Mouse (Mus musculus) midbrain, embryonic 12.5 days (tissue): ENCODE results near the gene Hsbp1. TPM values are rescaled to one million over a fixed set of nuclear protein-coding genes. Genes with fewer than 3 reads are reported as not detected.
"Not testable (repeated sequence)": the region's sequence is repeated elsewhere in the genome, so short reads cannot be mapped to it uniquely, and the experiment has no call there.

Experiments used
- ATAC-seq: fragments of 200-750 bp; cut with Nextera tagmentation; 2 replicates; pipeline ENCODE4 v1.8.0; 2017; ENCODE audit warnings: low read depth, moderate TSS enrichment, moderate library complexity; ENCODE audit not compliant: low FRiP score
- H3K27ac ChIP-seq: fragments of 300-500 bp; sonication (generic); replicated peaks from 2 replicates; pipeline ENCODE4 v1.5.1; 2016; ENCODE audit warnings: mild to moderate bottlenecking
- H3K27me3 ChIP-seq: fragments of 300-500 bp; sonication (generic); 2 replicates; pipeline ENCODE4 v1.6.1; 2016; ENCODE audit warnings: mild to moderate bottlenecking
- H3K36me3 ChIP-seq: fragments of 300-500 bp; sonication (generic); 2 replicates; pipeline ENCODE4 v1.6.1; 2016
- H3K4me1 ChIP-seq: fragments of 300-500 bp; sonication (generic); 2 replicates; pipeline ENCODE4 v1.6.1; 2016
- H3K4me2 ChIP-seq: fragments of 300-500 bp; sonication (generic); replicated peaks from 2 replicates; pipeline ENCODE4 v1.6.1; 2016; ENCODE audit warnings: mild to moderate bottlenecking, moderate library complexity
- H3K4me3 ChIP-seq: fragments of 300-500 bp; sonication (generic); 2 replicates; pipeline ENCODE4 v1.5.1; 2016; ENCODE audit warnings: mild to moderate bottlenecking
- H3K9ac ChIP-seq: fragments of 300-500 bp; sonication (generic); replicated peaks from 2 replicates; pipeline ENCODE4 v1.6.1; 2016; ENCODE audit warnings: mild to moderate bottlenecking, moderate library complexity
- H3K9me3 ChIP-seq: fragments of 300-500 bp; sonication (generic); 2 replicates; pipeline ENCODE4 v1.6.1; 2016; ENCODE audit warnings: mild to moderate bottlenecking
- WGBS: fragments of 180-500 bp; shearing (Covaris S2); methylation state at CpG from one replicate; pipeline ENCODE4 v1.1.7; 2016; 5-methylcytosine and 5-hydroxymethylcytosine counted together
- polyA plus RNA-seq: library from polyadenylated mRNA; unstranded; fragments of >200 nt; fragmentation: Nextera tagmentation; extraction: Ambion mirVana; gene quantifications from 2 replicates; pipeline ENCODE4 v1.2.1, GENCODE M21; 2016

Gene Hsbp1
- polyA plus RNA-seq, 1 experiment from 2014 or later, result 391 TPM

DNA sequence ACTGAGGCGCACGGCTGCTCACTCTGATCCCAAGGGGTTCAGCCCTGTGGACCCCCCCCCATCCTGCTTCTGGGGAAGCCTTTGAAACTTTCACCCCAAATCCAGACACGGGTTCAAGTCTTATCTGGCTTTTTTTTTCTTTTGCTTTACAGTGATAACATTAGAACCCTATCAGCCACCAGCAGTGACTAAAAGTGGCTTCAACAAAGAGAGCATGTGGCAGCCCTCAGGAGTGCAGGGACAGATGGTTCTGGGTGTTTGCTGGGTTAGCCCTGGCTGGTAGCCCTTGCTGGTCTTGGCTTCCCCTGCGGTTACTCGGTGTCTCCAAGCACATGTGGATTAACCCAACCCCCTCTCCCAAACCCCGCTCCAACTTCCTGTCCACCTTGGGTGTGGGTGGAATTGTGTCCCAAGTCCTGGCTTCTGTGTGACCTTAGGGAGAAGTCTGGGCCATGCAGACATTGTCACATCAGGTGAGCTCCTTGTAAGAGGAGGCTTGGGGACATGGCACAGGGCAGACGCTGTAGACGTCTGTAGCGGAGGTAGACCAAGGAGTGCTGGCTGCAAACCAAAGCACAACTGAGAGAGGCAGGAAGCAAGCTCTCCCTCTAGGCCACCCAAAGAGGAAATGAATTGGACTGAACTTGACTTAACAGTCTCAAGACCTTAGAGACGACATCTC, 8.8 kb downstream of the Hsbp1 start:
- H3K27ac ChIP-seq, result no peak overlapping the region
- no peak overlapping the region for H3K9ac ChIP-seq
- no peaks in the 10 kb centered on the region for H3K27me3 ChIP-seq
- no peaks in the 10 kb centered on the region for H3K4me1 ChIP-seq
- H3K36me3 ChIP-seq, result peaks cover 26% of the 10 kb centered on the region
- no peak overlapping the region for H3K4me3 ChIP-seq
- no peak for ATAC-seq
- WGBS, result 85% methylated on average over 10 of the region's 10 CpGs
- no peak overlapping the region for H3K4me2 ChIP-seq
- H3K9me3 ChIP-seq, result no peaks in the 10 kb centered on the region

DNA sequence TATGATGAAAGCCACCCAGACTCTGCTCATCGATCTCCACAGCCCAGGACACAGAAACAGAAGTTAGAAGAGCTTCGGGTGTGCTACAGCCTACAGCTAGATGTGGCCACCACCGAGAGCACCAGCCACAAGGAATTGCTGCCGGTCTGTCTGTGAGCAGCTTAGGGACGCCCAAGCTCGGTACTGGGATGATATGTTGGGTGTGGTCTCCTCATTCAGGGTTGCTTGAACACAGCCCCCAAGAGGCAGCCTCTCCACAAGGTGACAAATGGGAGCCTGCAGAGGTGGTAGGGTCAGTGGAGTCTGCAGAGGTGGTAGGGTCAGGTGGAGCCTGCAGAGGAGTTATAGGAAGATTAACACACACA, 9.4 kb downstream of the Hsbp1 start:
- no peaks in the 10 kb centered on the region for H3K27me3 ChIP-seq
- H3K4me3 ChIP-seq, result no peak overlapping the region
- no peaks in the 10 kb centered on the region for H3K4me1 ChIP-seq
- 88% methylated on average over 6 of the region's 6 CpGs for WGBS
- no peak overlapping the region for H3K4me2 ChIP-seq
- ATAC-seq, result no peak
- H3K9ac ChIP-seq, result no peak overlapping the region
- no peak overlapping the region for H3K27ac ChIP-seq
- H3K36me3 ChIP-seq, result peaks cover 20% of the 10 kb centered on the region
- H3K9me3 ChIP-seq, result no peaks in the 10 kb centered on the region

DNA sequence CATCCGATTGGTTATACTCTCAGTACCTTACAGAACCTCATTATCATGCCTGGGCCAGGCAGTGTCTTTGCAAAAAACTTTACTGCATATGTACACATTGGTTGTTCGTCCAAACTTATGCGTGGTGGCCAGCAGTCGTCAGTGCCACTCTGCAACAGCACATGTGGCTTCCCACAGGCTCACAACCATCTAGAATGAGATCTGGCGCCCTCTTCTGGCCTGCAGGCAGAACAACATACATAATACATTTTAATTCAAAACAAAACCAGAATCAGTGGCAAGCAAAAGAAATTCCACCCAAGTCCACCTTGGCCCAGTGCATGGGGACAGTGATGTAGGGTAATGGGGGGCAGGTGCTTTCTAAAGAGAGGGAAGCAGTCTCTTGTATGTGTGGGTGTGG, 12.3 kb downstream of the Hsbp1 start:
- H3K4me2 ChIP-seq, H3K36me3 ChIP-seq, H3K4me1 ChIP-seq, H3K27me3 ChIP-seq, H3K9ac ChIP-seq, H3K9me3 ChIP-seq, H3K27ac ChIP-seq, H3K4me3 ChIP-seq, ATAC-seq: not testable (repeated sequence)
- WGBS, result 65% methylated on average over 5 of the region's 5 CpGs

DNA sequence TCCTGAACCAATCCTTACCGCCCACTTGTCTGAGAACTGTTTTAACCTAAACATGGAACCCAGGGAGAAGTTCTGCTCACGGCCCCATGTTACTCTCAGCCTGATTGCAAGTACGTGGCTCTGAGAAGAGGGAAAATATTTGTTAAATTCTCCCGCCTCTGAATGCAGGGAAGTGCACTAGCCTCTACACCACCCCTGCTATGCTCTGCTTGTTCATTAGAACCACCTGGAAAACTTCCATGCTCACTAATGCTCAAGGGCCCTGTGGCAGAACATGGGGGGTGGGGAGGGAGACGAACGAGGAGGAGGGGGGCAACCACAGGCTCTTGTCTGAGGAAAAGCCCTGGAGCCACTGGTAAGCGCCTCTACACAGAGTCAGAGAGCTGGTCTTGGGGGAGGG, 13.9 kb downstream of the Hsbp1 start:
- H3K9ac ChIP-seq, result no peak overlapping the region
- H3K27me3 ChIP-seq, result no peaks in the 10 kb centered on the region
- no peak for ATAC-seq
- H3K9me3 ChIP-seq, result no peaks in the 10 kb centered on the region
- no peak overlapping the region for H3K4me2 ChIP-seq
- no peak overlapping the region for H3K27ac ChIP-seq
- no peaks in the 10 kb centered on the region for H3K36me3 ChIP-seq
- no peaks in the 10 kb centered on the region for H3K4me1 ChIP-seq
- 77% methylated on average over 7 of the region's 7 CpGs for WGBS
- H3K4me3 ChIP-seq, result no peak overlapping the region

DNA sequence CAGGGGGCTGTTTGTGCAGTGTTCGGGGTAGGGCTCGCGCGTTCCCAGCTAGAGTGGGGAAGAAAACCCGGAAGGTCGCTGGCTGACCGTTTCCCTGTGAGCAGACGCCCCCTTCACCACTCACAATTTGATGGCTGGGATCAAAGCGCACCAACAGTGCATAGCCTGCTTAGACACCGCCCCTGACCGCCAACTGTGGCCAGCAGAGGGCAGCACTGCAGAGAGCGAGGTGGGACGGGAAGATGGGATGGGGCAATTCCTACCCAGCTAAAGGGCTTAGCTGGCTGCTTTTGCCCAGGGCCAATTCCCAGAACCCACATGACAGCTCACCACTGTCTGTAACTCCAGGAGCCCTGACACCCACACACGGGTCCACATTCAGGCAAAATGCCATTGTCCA, 14.5 kb downstream of the Hsbp1 start:
- Histone ChIP-seq H3K4me1 (no peaks in the 10 kb centered on the region), H3K27ac (no peak overlapping the region), H3K36me3 (no peaks in the 10 kb centered on the region), H3K9ac (no peak overlapping the region), H3K4me3 (no peak overlapping the region), H3K4me2 (no peak overlapping the region), H3K9me3 (no peaks in the 10 kb centered on the region), H3K27me3 (no peaks in the 10 kb centered on the region)
- 52% methylated on average over 14 of the region's 14 CpGs for WGBS
- no peak for ATAC-seq

DNA sequence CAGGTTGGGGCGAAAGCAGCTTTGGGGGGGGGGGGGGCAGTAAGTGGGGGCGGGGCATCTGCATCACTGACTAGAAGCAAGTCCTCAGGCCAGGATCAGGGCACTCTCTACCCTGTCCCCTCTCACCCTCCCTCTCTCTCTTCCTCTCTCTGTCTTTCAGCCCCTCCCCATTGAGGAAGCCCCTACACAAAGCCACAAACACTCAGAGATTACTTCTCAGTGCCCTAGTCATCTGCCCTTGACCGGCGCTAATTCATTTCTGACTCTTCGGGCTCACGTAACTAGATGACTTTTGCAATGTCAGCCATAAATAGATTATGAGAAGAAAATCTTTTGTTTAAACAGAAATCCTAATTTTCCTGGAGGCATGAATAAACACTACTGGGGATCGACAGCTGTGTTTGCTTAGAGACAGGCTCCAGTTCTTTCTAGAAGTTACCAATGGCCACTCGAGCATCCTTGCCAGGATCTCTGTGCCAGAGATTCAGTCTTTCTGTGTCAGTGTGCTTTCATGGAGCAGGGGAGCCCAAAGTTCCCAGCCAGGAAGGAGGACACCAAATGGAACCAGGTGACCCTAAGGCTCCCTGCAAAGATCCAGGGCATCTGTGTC, 16.5 kb downstream of the Hsbp1 start:
- ATAC-seq, result no peak
- Histone ChIP-seq H3K9me3 (no peaks in the 10 kb centered on the region), H3K27me3 (no peaks in the 10 kb centered on the region), H3K9ac (no peak overlapping the region), H3K4me1 (no peaks in the 10 kb centered on the region), H3K36me3 (no peaks in the 10 kb centered on the region), H3K4me3 (no peak overlapping the region), H3K4me2 (no peak overlapping the region), H3K27ac (no peak overlapping the region)
- 76% methylated on average over 7 of the region's 8 CpGs for WGBS

DNA sequence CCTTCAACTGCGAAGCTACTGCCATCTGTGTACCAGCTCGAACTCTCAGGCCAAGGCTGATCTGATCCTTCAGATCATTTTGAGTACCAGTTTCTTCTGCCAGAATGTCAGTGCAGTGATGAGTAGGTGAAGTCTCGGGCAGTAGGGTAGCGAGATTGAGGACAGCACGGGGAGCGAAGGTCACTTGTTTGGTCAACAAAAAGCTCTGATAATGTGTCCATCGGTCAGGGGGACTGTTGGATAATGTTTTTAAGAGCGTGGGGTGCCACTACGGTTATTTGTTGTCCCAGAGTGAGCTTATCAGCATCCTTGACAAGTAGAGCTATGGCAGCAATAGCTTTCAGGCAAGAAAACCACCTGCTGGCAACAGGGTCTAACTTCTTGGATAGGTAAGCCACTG, 30.4 kb downstream of the Hsbp1 start:
- H3K36me3 ChIP-seq, H3K9me3 ChIP-seq, H3K4me3 ChIP-seq, H3K4me1 ChIP-seq, H3K4me2 ChIP-seq, H3K27me3 ChIP-seq, ATAC-seq, H3K27ac ChIP-seq, H3K9ac ChIP-seq: not testable (repeated sequence)
- 89% methylated on average over 9 of the region's 9 CpGs for WGBS

DNA sequence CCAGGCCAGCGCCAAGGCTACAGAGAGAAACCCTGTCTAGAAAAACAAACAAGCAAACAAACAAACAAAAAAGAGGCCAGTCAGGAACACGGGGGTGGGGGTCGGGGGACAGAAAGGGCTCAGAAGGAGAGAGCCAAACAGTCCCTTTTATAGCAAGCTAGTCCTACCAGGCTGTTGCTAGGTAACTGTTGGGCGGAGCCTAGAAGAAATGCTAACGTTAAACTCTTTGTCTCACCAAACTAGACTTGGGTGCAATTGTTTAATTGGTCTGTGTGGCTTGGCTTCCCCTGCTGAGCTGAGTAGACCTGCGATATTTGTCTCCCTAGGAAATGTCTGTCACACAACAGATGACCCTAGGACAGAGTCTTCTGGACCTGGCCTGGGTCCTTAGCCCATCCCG, 34.2 kb downstream of the Hsbp1 start:
- no peak overlapping the region for H3K9ac ChIP-seq
- H3K4me3 ChIP-seq, result no peak overlapping the region
- H3K27ac ChIP-seq, result no peak overlapping the region
- H3K27me3 ChIP-seq, result no peaks in the 10 kb centered on the region
- H3K36me3 ChIP-seq, result no peaks in the 10 kb centered on the region
- no peak overlapping the region for H3K4me2 ChIP-seq
- H3K9me3 ChIP-seq, result no peaks in the 10 kb centered on the region
- H3K4me1 ChIP-seq, result no peaks in the 10 kb centered on the region
- 66% methylated on average over 7 of the region's 7 CpGs for WGBS
- ATAC-seq, result no peak

DNA sequence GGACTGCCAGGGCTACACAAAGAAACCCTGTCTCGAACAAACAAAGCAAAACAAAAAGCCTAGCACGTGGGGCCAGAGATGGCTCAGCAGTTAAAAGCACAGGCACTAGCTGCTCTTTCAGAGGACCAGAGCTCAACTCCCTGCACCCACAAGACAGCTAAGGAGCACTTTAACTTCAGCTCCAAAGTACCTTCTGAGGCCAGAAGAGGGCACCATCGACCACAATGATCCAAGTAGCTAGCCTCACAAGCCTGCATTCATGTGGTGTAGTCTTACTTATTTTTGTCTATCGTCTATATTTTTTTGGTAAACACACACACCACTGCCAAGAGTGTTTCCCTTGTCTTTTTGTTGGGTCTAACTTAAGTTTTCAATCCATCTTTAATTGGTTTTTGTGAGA, 36.3 kb downstream of the Hsbp1 start:
- ATAC-seq, result no peak
- Histone ChIP-seq H3K9me3 (no peaks in the 10 kb centered on the region), H3K9ac (no peak overlapping the region), H3K27me3 (no peaks in the 10 kb centered on the region), H3K36me3 (no peaks in the 10 kb centered on the region), H3K4me2 (no peak overlapping the region), H3K4me3 (no peak overlapping the region), H3K27ac (no peak overlapping the region), H3K4me1 (no peaks in the 10 kb centered on the region)
- WGBS, result 37% methylated on average over 4 of the region's 4 CpGs

DNA sequence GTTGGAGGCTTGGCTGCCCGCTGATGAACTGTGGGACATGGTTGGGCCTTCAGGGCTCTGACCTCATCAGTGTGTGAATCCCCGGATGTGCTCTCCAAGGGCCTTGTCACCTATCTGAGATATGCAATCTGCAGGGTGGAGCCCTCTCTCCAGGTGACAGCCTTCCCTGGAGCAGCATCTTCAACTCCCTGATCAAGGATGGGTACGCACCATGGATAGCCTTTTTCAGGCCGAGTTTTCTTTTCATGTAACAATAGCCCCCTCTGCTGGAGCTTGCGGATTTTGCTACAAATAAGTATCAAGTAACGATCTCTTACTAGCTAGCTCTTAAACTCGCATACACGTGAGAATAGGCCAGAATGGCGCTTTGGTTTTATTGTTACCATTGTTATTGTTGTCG, 40.2 kb downstream of the Hsbp1 start:
- no peak overlapping the region for H3K9ac ChIP-seq
- 30% methylated on average over 10 of the region's 10 CpGs for WGBS
- no peaks in the 10 kb centered on the region for H3K4me1 ChIP-seq
- no peaks in the 10 kb centered on the region for H3K9me3 ChIP-seq
- H3K4me3 ChIP-seq, result no peak overlapping the region
- no peak for ATAC-seq
- H3K27ac ChIP-seq, result no peak overlapping the region
- no peak overlapping the region for H3K4me2 ChIP-seq
- no peaks in the 10 kb centered on the region for H3K36me3 ChIP-seq
- H3K27me3 ChIP-seq, result peaks cover 3% of the 10 kb centered on the region; the same call in 1 of the 2 replicates

DNA sequence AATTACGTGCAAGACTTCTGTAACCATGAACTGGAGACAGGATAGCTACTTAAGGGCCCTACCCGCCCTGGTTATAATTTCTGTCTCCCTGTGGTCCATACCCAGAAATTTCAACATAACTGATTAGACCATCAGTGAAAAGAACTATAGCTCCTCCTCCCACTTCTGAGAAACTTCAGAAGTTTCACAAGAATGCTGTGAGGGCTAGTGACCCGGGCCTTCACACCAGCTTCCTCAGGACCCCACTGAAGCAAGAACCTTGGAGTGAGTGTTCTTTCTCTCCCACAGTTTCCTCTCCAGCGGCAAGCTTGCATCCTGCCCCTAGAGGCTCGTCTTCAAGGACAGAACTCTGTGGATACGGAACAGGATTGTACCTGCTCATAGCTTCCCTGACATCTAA, 41.6 kb downstream of the Hsbp1 start:
- no peak overlapping the region for H3K9ac ChIP-seq
- no peak overlapping the region for H3K27ac ChIP-seq
- no peaks in the 10 kb centered on the region for H3K4me1 ChIP-seq
- no peak overlapping the region for H3K4me2 ChIP-seq
- H3K36me3 ChIP-seq, result no peaks in the 10 kb centered on the region
- no peak for ATAC-seq
- WGBS, result 73% methylated on average over 6 of the region's 6 CpGs
- no peak overlapping the region for H3K4me3 ChIP-seq
- peaks cover 3% of the 10 kb centered on the region; the same call in 1 of the 2 replicates for H3K27me3 ChIP-seq
- no peaks in the 10 kb centered on the region for H3K9me3 ChIP-seq

DNA sequence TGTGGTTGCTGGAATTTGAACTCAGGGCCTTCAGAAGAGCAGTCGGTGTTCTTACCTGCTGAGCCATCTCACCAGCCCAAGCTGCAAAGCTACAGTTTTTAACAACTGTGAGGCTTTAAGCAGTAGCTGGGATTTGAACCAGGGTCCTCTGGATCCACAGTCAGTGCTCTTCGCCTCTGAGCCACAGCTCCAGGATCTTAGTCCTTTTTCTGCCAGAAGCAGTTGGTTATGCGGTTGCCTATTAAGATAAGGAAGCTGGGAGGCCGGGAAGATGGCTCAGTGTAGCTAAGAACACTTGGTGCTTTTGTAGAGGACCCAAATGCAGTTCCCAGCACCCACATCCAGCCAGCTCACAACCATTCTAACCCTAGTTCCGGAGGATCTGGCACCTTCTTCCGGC, 42.7 kb downstream of the Hsbp1 start:
- Histone ChIP-seq H3K9ac (no peak overlapping the region), H3K4me1 (no peaks in the 10 kb centered on the region), H3K4me3 (no peak overlapping the region), H3K36me3 (no peaks in the 10 kb centered on the region), H3K27ac (no peak overlapping the region), H3K27me3 (peaks cover 3% of the 10 kb centered on the region; the same call in 1 of the 2 replicates), H3K4me2 (no peak overlapping the region), H3K9me3 (no peaks in the 10 kb centered on the region)
- ATAC-seq, result no peak
- WGBS, result 80% methylated on average over 6 of the region's 6 CpGs

DNA sequence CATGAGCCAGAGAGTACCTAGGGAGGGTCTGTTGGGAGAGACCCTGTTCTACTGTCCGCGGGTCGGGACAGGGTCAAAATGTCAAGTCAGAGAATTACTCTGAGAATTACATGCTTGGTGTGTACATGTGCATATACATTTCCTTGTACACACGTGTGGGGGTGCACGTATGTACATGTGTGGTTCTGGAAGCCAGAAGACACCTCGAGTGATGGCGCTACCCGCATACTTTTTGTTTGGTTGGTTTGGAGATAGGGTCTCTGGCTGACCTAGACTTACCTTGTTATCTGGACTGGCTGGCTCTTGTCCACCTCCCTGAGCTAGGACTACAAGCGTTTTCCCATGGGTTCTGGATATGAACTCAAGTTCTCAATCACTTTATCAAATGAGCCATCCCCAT, 49.8 kb downstream of the Hsbp1 start:
- WGBS, result 79% methylated on average over 9 of the region's 9 CpGs
- Histone ChIP-seq H3K36me3 (0 out of 2 replicates have a peak, but pooled peaks cover 9% of the 10 kb centered on the region), H3K9ac (peak overlapping the region; percentile 88), H3K4me2 (peak overlapping the region; percentile 100), H3K27me3 (no peaks in the 10 kb centered on the region), H3K9me3 (no peaks in the 10 kb centered on the region), H3K27ac (peak overlapping the region; percentile 92; the same call in 1 of the 2 replicates), H3K4me1 (peaks cover 9% of the 10 kb centered on the region), H3K4me3 (peak overlapping the region; percentile 97)
- no peak for ATAC-seq
